Mouse (Mus musculus) lung, postnatal 25 days (tissue): ENCODE results near the gene Slc37a1.
"Not testable (repeated sequence)": the region's sequence is repeated elsewhere in the genome, so short reads cannot be mapped to it uniquely, and the experiment has no call there.

Source experiments
- DNase-seq: peaks from one replicate; pipeline ENCODE4 v3.0.0; 2022; ENCODE audit warnings: low spot score

The Slc37a1 gene

DNA sequence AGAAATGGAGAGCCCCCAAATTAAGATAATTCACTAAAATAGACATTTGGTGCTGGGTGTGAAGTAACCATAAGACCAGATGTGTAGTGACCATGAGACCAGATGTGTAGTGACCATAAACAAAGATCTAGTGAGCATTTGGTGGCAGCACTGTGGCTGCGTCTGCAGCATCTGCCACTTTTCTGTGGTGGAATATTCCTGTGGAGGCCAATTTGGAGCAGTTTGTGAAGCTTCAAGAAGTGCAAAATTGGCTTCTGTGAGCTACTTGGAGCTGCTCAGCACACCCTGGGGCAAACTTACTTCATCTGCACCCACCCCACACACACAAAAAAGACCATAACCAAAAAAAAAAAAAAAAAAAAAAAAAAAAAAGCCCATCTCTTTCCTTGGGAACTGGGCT, 18.6 kb upstream of the Slc37a1 start:
- DNase-seq = no peak

DNA sequence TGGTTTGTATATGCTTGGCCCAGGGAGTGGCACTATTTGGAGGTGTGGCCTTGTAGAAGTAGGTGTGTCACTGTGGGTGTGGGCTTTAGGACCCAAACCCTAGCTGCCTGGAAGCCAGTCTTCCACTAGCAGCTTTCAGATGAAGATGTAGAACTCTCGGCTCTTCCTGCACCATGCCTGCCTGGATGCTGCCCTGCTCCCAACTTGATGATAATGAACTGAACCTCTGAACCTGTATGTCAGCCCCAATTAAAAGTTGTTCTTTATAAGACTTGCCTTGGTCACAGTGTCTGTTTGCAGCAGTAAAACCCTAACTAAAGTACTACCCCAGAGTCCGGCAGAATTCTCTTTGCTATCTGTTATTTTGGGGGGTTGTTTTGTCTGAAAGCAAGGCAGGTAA, 16.8 kb upstream of the Slc37a1 start:
- no peak for DNase-seq

DNA sequence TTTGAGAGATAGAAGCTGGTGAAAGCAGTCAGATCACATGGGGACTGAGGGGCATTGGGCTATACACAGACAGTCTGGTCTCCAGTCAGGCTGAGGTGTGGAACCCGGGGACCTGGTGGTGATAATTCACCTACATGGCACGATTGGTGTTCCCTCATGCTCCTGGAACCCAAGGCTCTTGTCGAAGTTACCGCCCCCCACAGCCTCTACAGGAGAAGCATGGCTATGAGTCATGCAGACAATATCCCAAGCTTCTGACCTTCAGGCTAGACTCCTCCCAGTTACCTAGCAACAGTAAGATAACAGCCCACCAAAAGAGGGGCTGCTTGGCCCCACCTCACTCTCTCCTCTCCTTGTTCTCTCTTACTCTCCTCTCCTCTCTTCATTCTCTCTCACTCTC, 16.3 kb upstream of the Slc37a1 start:
- DNase-seq = no peak

DNA sequence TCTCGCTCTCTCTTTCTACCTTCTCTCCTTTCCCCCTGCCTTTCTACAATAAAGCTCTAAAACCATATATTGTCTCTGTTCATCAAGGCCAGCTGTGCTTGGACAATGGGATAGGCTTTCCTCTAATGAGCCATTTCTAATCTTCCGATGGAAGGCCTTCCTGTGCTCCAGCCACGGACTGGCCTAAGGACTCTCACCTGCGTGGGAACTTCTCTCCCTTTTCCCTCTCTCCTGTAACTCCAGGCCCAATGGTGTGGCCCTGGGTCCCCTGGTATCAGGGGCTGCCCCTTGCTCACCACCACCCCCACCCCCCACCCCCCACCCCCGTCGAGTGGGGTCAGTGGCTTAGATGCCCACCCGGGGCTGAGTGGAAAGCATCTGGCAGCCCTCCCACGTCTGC, 15.9 kb upstream of the Slc37a1 start:
- not testable (repeated sequence) for DNase-seq

DNA sequence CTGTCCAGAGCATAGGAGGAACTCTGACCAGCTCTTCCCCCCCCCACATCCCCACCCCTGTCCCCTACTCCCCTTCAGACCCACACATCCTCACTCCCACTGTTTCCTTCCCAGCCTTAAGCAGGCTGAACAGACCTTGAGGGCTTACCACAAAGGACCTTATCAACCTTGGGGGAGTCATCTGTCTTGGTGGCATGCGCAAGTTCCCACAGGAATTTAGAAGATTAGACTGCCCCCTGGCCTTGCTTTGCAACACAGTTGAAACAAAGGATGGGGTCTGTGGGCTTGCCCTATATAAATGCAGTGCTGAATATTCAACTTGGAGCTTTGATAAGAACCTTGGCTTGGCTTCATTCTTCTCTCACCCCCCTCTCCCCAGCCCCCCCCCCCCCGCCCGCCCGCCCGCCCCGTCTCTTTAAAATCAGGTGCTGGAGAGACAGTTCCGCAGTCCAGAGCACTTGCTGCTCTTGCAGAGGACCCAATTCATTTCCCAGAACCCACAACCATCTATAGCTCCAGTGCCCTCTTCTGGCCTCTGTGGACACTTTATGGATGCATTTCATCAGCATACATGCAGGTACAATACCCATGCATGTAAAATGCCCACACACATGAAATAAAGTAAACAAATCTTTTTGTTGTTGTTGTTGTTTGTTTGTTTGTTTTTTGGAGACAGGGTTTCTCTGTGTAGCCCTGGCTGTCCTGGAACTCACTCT, 15.3 kb upstream of the Slc37a1 start:
- DNase-seq = no peak

DNA sequence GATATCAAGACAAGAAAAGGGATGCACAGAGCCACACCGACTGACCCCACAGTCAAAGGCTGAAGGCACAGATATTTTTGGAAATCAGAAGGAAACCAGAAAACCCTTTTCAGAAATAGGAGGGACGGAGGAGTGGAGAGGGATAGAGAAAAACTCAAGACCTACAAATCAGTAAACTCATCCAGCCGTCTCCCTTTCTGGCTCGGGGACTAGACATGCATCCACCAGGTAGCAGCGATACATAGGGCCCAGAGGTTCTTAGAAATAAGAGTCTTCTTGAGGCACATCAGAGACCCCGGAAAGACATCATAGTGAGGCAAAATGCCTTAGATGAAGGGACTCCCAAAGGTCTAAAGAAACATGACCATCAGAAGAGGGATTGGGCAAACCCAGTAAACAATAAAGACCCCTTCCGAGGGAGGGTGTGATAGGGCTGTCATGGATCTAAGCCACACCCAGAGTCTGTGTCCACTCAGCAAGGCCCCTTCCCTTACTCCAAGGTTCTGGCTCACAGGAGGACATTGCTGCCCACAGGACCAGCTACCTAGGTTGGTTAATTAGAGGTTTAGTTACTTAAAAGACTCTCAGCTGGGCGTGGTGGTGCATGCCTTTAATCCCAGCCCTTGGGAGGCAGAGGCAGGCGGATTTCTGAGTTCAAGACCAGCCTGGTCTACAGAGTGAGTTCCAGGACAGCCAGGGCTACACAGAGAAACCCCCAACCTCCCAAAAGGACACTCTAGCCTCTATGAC, 14.0 kb upstream of the Slc37a1 start:
- no peak for DNase-seq

DNA sequence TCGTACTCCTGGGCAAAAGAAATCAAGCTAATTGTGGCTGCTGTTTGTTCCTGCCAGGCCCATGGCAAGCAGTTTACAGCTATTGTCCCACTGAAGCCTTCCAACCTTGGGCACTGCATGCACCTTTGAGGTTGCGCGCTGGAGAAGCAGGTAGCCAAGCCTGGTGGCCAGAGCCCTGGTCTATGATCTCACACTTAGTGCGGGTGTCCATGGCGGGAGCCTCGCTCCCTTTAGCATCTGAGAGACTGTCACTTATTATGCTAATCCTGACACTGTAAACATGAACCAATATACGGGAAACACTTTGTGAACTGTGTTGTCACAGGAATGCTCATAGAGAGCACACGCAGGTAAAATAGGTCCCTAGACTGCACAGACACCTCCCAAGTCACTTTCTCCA, 13.0 kb upstream of the Slc37a1 start:
- no peak for DNase-seq

DNA sequence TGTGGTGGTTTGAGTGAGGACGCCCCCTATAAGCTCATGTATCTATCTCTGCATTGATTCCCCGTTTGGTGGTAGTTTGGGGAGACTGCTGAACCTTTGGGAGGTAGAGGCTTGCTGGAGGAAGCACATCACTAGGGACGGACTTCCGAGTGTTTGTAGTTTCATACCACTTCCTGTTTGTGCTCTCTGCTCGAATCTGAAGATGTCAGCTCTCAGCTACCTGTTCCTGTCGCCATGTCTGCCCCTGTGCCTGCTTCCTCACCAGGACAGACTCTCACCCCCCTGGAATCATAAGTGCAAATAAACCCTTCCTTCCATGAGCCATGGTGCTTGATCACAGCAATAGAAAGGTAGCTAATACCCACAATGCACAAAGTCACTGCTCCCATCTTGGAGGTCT, 11.4 kb upstream of the Slc37a1 start:
- no peak for DNase-seq

DNA sequence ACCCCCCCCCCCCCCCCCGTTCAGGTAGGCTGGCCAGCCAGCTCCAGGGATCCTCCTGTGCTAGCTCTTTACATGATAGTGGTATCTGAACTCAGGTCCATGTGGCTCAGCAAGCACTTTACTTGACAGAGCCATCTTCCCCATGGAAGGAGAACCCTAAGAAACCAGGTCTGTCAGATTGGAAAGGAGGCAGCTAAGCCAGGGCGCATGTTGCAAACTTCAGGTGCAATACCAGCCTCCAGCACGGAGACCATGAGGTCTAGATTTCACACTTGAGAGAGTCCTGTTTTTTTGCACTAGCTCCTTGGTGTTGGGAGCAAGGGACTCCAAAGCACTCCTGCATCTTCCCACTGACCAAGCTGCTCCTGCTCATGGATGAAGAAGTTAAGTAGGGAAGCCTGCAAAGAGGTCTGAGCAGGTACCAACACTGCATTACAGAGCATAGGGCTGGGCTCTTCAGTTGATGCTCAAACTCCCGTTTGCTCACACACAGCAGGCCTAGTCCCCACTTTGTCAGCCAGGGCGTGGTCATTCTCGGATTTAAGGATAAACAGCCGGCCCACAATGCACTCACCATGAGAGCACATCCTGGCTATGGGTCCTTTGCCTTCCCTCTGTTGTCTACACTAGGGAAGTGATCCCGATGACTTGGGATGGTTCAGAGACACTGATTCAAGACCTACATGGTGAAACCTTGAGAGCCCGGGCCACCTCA, 10.2 kb upstream of the Slc37a1 start:
- no peak for DNase-seq

DNA sequence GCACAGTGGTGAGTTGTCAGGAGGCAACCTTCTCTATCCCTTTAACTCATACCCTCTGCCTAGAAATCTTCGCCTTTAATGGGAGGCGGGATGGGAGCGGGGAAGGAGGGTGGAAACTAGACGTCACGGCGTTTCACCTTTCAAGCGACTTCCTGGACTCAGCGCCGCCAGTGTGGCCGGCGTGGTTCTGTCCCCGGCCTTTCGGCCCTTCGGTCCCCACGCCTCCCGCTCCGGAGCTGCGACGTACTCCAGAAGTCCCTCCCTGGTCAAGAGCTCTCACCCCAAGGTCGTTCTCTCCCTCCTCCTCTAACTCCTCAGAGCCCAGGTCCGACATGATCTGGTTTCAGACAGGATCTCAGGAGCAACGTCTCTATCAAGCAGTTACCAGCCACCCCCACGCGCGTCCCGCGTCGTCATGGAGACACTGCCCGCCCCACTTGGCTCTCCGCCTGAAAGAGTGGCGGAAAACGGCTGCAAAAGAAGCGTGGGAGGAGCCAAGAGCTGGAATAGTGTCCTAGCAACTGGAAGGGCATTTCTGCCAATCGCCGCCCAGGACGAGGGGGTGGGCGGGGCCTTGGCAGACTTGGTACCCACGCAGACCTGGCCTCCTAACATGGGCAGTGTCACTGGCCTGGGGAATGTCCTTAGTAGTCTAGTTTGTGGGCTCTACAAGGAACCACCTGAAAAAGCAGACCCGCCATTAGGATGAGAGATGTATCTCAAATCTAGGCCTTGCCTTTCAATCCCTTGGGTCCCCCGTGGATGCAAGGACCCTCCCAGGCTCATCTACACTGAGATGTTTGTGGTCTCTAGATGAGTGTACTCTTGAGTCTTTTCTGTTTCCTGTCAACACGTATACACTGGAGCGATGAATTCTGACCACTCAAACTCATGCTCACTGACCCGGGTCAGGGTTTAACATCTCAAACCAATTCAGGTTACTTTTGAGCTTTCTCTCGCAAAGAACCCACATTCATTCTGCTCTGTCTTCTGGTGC, 9.4 kb upstream of the Slc37a1 start, which contains the start of gene Rsph1:
TSS of gene Rsph1 (minus strand) at position 462 of the 997 bp plus-strand sequence.
- DNase-seq = peak; percentile 98

DNA sequence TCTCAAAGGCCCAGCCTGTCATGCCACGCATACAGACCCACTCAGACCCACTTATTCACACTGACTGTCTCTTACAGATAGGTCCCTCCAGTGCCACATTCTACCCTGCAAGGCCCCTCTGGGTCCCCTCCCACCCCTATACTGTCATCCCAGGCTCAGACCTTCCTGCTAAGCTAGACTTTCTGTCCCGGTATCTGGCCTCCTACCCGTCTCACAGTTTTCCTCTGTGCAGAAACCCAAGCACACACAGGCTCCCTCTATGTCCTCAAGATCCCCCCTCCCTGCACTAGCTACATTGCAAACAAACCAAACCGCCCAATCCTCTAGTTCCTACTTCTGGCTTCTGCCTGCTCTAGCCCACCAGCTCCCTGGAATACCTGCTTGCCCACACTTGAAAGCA, 8.7 kb upstream of the Slc37a1 start:
- DNase-seq = no peak

DNA sequence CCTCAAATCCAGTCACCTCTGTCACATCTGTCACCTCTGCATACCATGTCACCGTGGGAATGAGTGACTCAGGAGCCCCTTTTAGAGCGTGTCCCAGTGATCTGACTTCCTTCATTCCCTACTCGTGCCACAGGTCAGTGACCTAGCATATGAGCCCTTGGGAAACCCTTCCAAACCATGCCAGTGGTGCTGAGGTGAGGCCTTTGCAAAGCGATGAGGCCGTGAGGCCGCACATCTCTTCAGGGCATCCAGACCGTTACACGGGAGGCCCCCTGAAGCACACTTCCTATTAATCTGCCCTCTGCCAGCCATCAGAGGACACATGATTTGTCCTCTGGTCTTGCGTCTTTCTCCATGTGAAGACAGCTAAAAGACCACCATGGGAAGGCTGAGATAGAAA, 7.1 kb upstream of the Slc37a1 start:
- DNase-seq = no peak

DNA sequence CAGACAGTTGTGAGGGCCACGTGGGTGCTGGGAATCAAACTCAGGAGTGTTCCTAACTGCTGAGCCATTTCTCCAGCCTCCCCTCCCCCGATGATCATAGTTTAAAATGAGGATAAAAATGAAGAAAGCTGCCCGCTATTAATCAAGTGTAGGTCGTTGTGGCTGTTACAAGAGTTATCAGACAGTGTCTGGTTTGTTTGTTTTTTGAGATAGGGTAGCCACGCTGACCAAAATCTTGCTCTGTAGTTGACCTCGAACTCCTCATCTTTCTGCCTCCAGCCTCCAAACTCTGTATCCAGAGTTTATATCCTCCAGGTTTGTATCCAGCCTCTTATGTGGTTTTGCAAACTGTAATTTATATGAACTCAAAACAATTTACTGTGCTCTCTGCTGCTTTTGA, 6.3 kb upstream of the Slc37a1 start:
- no peak for DNase-seq

DNA sequence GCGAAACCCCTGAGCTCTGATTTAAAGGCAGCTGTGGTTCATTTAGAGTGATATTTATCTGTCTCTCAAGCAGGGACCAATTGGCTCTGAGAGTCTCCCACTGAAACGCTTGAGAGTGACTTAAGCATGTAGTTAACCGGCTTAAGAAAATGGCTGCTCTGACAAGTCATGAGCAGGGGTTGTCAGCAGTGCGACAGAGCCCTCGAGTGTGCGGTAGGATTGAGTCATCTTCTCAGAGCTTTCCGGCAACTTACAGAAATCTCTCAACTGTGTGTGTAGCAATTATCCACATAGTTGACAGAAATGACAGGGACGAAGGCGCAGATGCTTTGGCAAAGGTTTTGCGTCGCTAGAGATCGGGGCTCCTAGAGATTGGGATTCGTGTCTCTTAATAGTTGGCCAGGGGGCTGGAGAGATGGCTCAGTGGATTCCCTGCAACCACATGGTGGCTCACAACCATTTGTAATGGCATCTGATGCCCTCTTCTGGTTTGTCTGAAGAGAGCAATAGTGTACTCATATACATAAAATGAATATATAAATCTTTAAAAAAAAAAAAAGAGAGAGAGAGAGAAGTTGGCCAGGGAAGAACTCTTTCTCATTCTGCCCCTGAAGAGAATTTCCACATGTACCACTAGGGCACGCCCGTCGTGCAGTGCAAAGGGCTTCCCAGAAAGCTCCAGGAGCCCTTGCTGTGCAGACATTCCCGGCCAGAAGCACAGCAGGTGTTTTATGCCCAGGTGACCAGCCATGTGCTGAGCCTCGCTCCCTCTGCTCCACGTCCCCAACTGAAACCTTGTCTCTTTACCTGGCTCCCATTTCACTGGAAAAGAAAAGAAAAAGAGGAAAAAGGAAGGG, 4.5 kb upstream of the Slc37a1 start:
- DNase-seq = no peak

DNA sequence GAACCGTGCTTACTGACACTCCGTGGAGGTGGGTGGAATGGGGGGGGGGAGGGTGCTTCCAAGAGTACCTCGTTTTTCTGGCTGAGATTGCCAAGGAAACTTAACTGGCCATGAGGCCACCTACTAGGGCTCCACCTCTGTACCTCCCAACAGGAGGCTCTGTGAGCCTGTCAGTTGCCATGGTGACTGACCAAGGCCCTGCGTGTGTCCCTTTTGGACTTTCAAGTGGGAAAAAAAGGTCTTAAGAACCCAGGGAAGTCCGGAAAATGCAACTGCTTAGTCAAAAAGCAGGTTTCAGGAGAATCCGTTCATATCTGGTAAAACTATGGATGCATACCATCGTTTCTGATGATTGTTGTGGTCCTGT, 3.9 kb upstream of the Slc37a1 start:
- DNase-seq = no peak

DNA sequence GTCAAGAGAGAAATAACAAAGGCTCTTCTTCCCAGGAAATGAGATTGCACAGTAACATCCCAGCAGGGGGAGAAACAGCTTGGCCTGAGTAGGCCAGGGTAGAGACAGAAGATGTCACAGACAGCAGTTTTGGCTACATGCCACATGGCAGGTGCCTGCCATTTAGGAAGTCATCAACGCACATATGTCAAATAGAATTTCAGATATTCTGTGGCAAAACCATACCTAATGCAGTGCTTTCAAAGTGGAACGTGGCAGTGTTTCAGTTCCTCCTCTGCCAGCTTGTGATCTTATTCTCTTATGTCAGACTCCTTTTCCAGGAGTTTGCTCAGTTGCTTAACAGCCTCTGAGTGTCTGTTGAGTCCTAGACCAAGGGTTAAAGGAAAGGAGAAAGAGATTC, 725 bp upstream of the Slc37a1 start:
- DNase-seq = no peak

DNA sequence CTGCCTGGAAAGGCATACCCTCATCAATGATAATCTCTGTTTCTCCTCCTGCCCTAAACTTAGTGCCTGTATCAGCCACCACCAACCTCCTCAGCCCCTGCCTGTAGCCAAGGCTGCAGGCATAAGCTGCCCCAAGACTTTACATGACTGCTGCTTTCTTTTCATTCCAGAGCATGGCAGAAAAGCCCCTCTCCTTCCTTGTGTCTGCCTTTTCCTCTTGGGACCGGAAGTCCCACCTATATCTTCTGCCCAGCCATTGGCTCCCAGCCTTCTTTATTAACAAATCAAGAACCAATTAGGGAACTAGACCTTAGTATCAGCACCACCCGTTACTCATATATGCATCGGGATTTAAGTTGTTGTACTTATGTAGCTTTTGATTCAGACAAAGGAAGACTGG, 624 bp downstream of the Slc37a1 start:
- DNase-seq = no peak

DNA sequence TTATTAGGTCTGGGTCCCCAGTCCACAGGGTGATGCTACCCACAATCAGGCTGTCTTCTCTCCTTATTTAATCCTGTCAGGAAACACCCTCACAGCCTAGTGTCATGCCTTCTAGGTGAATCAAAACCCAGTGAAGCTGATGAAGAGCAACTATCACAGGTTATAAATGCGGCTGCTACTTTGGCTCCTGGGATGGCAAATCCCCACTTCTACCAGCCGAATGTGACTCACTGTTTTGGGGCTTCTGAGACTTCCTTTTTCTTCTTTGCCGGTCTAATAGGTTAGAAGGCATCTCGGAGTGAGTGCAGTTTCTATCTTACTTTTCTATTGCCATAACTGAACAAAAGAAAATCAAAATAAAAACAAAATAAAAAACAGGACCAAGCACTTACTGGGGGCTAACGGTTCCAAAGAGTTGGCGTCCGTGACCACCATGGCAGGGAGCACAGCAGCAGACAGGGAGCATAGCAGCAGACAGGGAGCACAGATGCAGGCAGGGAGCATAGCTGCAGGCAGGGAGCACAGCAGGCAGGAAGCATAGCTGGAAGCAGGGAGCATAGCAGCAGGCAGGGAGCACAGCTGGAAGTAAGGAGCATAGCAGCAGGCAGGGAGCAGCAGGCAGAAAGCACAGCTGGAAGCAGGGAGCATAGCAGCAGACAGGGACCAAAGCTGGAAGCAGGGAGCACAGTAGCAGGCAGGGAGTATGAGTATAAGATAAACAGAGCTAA, 2.6 kb downstream of the Slc37a1 start:
- no peak for DNase-seq

DNA sequence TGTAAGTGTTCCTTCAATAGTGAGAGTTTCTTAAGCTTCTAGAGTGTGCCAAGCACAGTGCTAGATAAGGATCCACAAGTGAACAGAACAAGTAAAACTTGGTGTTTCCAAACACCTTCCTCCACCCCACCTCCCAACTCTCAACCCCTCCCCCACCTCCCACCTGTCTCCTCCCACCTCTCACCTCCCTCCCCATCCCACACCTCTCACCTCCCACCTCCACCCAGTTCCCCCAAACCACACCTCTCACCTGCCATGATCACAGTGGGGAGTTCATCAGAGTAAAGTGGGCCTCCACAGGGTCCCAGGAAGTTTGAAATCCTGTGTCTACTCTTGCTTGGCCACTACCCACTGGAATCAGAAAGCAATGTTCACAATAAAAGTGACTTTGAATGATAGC, 3.7 kb downstream of the Slc37a1 start:
- no peak for DNase-seq

DNA sequence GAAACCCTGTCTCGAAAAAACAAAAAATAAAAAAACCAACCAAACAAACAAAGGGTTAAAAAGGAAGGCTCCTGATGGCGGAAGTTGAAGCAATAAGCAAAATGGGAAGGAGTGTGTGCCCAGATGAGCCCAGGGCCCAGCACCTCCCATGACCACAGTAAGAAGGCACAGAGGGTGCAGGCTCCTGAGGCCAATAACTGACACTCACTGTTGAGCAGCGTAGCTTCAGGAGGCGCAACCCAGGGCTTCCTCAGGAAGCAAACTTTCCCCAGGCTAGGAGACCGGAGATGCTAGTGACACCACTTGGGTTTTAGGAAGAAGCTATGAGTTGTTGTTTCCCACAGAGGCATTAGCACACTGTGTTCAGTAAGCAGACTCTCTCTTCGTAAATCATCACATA, 4.3 kb downstream of the Slc37a1 start:
- DNase-seq = peak; percentile 42
